Comparison of ENCODE assay signal across 12 mouse cellular contexts in genomic region chr16:93818691-93819324, GRCm38 (mm10). TPM values are rescaled to one million over a fixed set of nuclear protein-coding genes. Genes with fewer than 3 reads are reported as not detected.
A peak's percentile ranks its signal among the peaks of the same experiment; 100 is the strongest.
DNase-seq lines count a peak whose midpoint lies in the region; ATAC-seq and TF ChIP-seq lines count a peak whose summit lies in the region.
"Had no signal": no experiment of that assay in that cellular context is flagged by ENCODE, and none has a peak within 500 bp of the region (broad histone marks: within the 10 kb centered on the region; RNA-seq: fewer than 3 reads in every experiment).

No protein-coding gene starts in this region.

- no peaks in the 10 kb centered on the region for H3K27me3 ChIP-seq in CH12.LX (replicated peaks)
- H3K27me3 ChIP-seq in kidney, embryonic 15.5 days: no peaks in the 10 kb centered on the region

- H3K36me3 ChIP-seq in CH12.LX (replicated peaks in 1 of 2; ENCODE audit: control insufficient read depth in 1 of 2, insufficient read depth in 1 of 2, low read length in 1 of 2): no peaks in the 10 kb centered on the region
- no peaks in the 10 kb centered on the region for H3K36me3 ChIP-seq in kidney, embryonic 15.5 days

- no peak for TF ChIP-seq CTCF in CH12.LX (conservative IDR thresholded peaks at IDR 0.05 in 1 of 2, IDR thresholded peaks at IDR 0.05 in 1 of 2; ENCODE audit: low read depth in 2 of 2, low read length in 2 of 2)

- peaks cover 16 to 38% of the 10 kb centered on the region in 2 experiments for H3K4me1 ChIP-seq in CH12.LX (ENCODE audit: control insufficient read depth in 1 of 2, insufficient read depth in 2 of 2)
- H3K4me1 ChIP-seq in kidney, embryonic 15.5 days: peaks cover 32% of the 10 kb centered on the region

- ATAC-seq in kidney, embryonic 15.5 days (replicated peaks; ENCODE audit: low FRiP score): peak; percentile 64
- ATAC-seq in megakaryocyte, adult 5-6 weeks (ENCODE audit: poor library complexity, severe bottlenecking): peak; percentile 48
- ATAC-seq: inflammation-experienced regulatory T-cells, adult 6 months had no signal

- TF ChIP-seq RAD21 in CH12.LX (IDR thresholded peaks at IDR 0.05; ENCODE audit: low read depth, low read length): no peak

- H3K9ac ChIP-seq in CH12.LX (ENCODE audit: insufficient read depth, low read depth): no peak overlapping the region
- H3K9ac ChIP-seq in kidney, embryonic 15.5 days: no peak overlapping the region

- H3K9me3 ChIP-seq in CH12.LX (replicated peaks; ENCODE audit: low read length): peaks cover 12% of the 10 kb centered on the region
- H3K9me3 ChIP-seq in kidney, embryonic 15.5 days (replicated peaks): peaks cover 9% of the 10 kb centered on the region; the same call in 1 of the 2 replicates

- 2% methylated on average over 12 of the region's 12 CpGs for WGBS in kidney, embryonic 15.5 days

- no peaks in the 10 kb centered on the region for H3K79me2 ChIP-seq in CH12.LX (replicated peaks; ENCODE audit: control insufficient read depth, extremely low read depth, insufficient read depth, poor library complexity, severe bottlenecking)

- no peak for TF ChIP-seq POLR2A in CH12.LX (IDR thresholded peaks at IDR 0.05; ENCODE audit: low read depth, low read length)

- in situ Hi-C loops in CH12.LX (cut with MboI; ENCODE audit: low pct_ligation_motif_present, low pct_unique_long_range_greater_than_20kb, low sequenced_read_pairs): no loop called here

- dilution Hi-C loops in CH12.LX (cut with MboI; ENCODE audit: extremely low pct_ligation_motif_present, extremely low pct_unique_long_range_greater_than_20kb, low sequenced_read_pairs): no loop called here

- DNase-seq in CH12.LX (ENCODE audit: extremely low read depth): no peak
- peak; percentile 94 for DNase-seq in MEL-GATA-1-ER (ENCODE audit: extremely low read depth, low read depth)
- DNase-seq in urinary bladder, adult 18-20 months (ENCODE audit: low spot score in 2 of 2): no peak
- DNase-seq in natural killer cell, adult 2 months (ENCODE audit: low spot score in 2 of 2): no peak
- no peak for DNase-seq in cerebellum, adult 11 months
- DNase-seq in heart, postnatal 36 days: no peak
- DNase-seq: cerebellum, adult 9-10 months; gastrocnemius, postnatal 25 days had no signal

- no peak overlapping the region for H3K4me3 ChIP-seq in CH12.LX (replicated peaks in 1 of 3; ENCODE audit: low read depth in 2 of 3, low read length in 2 of 3, poor library complexity in 1 of 3)
- no peak overlapping the region for H3K4me3 ChIP-seq in kidney, embryonic 15.5 days (replicated peaks)

- no peak for TF ChIP-seq EP300 in CH12.LX (IDR thresholded peaks at IDR 0.05; ENCODE audit: low read length)

- intact Hi-C loops in heart, postnatal 36 days (cut with DNase I): no loop called here

- no peak overlapping the region for H3K4me2 ChIP-seq in CH12.LX (ENCODE audit: insufficient read depth, low read depth, poor library complexity, severe bottlenecking)
- peak overlapping the region; percentile 44 for H3K4me2 ChIP-seq in kidney, embryonic 15.5 days
- H3K4me2 ChIP-seq: midbrain, embryonic 11.5 days had no signal

- no peak overlapping the region for H3K27ac ChIP-seq in CH12.LX (ENCODE audit: insufficient read depth, low read depth)
- H3K27ac ChIP-seq in kidney, embryonic 15.5 days: no peak overlapping the region; the same call in none of the 2 replicates

TF ChIP-seq in CH12.LX, 34 proteins besides CTCF, POLR2A, EP300 and RAD21:
- TF ChIP-seq IRF4 (IDR thresholded peaks at IDR 0.05; ENCODE audit: low read depth, low read length): no peak
- no peak for TF ChIP-seq UBTF (IDR thresholded peaks at IDR 0.05; ENCODE audit: low read depth, low read length)
- no peak for TF ChIP-seq SMC3 (IDR thresholded peaks at IDR 0.05; ENCODE audit: low read depth, low read length)
- 0 out of 2 replicates have a peak, but pooled peaks have one; percentile 15 for TF ChIP-seq JUN (IDR thresholded peaks at IDR 0.05; ENCODE audit: insufficient read depth, low read depth, low read length)
- TF ChIP-seq E2F4 (IDR thresholded peaks at IDR 0.05; ENCODE audit: insufficient replicate concordance, low read depth, low read length): no peak
- TF ChIP-seq NELFE (IDR thresholded peaks at IDR 0.05; ENCODE audit: low read depth, low read length): 0 out of 2 replicates have a peak, but pooled peaks have one; percentile 18
- no peak for TF ChIP-seq KAT2A (IDR thresholded peaks at IDR 0.05; ENCODE audit: insufficient replicate concordance, low read length)
- TF ChIP-seq TCF12 (IDR thresholded peaks at IDR 0.05; ENCODE audit: low read depth, low read length): 0 out of 2 replicates have a peak, but pooled peaks have one; percentile 20
- no peak for TF ChIP-seq ZC3H11A (IDR thresholded peaks at IDR 0.05; ENCODE audit: low read depth, low read length)
- TF ChIP-seq ETS1 (conservative IDR thresholded peaks at IDR 0.05; ENCODE audit: low read depth, low read length): no peak
- TF ChIP-seq MAX (IDR thresholded peaks at IDR 0.05; ENCODE audit: low read length): no peak
- TF ChIP-seq RCOR1 (conservative IDR thresholded peaks at IDR 0.05; ENCODE audit: low read depth, low read length): no peak

RNA-seq across cellular contexts. Expression of gene Morc3, which starts 13.1 kb away (rescaled TPM):
- total RNA-seq in CH12.LX (2012; rRNA removed) (25.4 and 25.5 TPM in 2 replicates), CH12.LX (2014; rRNA removed) (45.6 and 53.2 TPM in 2 replicates)
- polyA plus RNA-seq in CH12.LX (2012; ENCODE audit: insufficient read length, low read depth): 17.3 and 17.8 TPM in 2 replicates
- polyA plus RNA-seq in kidney, embryonic 15.5 days (2015; fragmentation: Nextera tagmentation; extraction: Ambion mirVana): 33.1 and 33.8 TPM in 2 replicates
- total RNA-seq in megakaryocyte, adult 5-6 weeks (2015): 123 and 137 TPM in 2 replicates
- total RNA-seq in megakaryocyte, adult 5-6 weeks (2017): 216 and 248 TPM in 2 replicates
- total RNA-seq in heart, postnatal 36 days (2021): 10 to 100 TPM; 14.9 to 18.0 TPM
